Mouse (Mus musculus): ENCODE data around the gene Ttll11. TPM values are rescaled to one million over a fixed set of nuclear protein-coding genes. Genes with fewer than 3 reads are reported as not detected.

The Ttll11 gene
- polyA plus RNA-seq, 1 experiment from 2014 or later: 1.5 TPM

GRCm38 (mm10) chr2:35998416-35998815 is 18.7 kb upstream of the Ttll11 start:
- no peak overlapping the region for H3K4me2 ChIP-seq
- 80% methylated on average over 5 of the region's 5 CpGs for WGBS
- H3K36me3 ChIP-seq: no peaks in the 10 kb centered on the region
- H3K9ac ChIP-seq: no peak overlapping the region
- ATAC-seq (ENCODE audit: insufficient number of reproducible peaks, low FRiP score): no peak
- no peaks in the 10 kb centered on the region for H3K9me3 ChIP-seq (replicated peaks)
- H3K27me3 ChIP-seq (replicated peaks): peaks cover 20% of the 10 kb centered on the region
- no peak overlapping the region for H3K27ac ChIP-seq (ENCODE audit: poor library complexity, severe bottlenecking)
- H3K4me1 ChIP-seq (replicated peaks): peaks cover 11% of the 10 kb centered on the region
- H3K4me3 ChIP-seq: no peak overlapping the region

DNA sequence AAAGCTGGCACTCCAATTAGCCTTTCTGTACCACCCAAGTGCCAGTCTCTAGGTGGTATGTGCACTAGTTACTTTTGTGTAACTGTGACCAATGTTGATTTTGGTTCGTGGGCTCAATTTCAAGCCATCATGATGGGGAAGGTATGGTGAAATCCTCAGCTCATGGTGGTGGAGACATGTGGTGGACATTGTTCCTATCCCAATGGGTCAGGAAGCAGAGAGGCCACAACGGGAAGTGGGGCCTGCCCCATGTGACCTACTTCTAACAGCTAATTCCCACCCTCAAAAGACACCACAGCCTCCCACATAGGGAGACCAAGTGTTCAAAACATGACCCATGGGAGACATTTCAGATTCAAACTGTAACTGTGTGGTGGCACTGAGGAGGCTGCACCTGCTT is 17.0 kb upstream of the Ttll11 start:
- Histone ChIP-seq H3K9ac (no peak overlapping the region), H3K4me2 (no peak overlapping the region), H3K36me3 (no peaks in the 10 kb centered on the region), H3K27me3 (replicated peaks) (peaks cover 7% of the 10 kb centered on the region), H3K27ac (ENCODE audit: poor library complexity, severe bottlenecking) (no peak overlapping the region), H3K4me1 (replicated peaks) (peaks cover 11% of the 10 kb centered on the region), H3K9me3 (replicated peaks) (no peaks in the 10 kb centered on the region), H3K4me3 (no peak overlapping the region)
- 68% methylated on average over 2 of the region's 2 CpGs for WGBS
- ATAC-seq (ENCODE audit: insufficient number of reproducible peaks, low FRiP score): no peak

DNA sequence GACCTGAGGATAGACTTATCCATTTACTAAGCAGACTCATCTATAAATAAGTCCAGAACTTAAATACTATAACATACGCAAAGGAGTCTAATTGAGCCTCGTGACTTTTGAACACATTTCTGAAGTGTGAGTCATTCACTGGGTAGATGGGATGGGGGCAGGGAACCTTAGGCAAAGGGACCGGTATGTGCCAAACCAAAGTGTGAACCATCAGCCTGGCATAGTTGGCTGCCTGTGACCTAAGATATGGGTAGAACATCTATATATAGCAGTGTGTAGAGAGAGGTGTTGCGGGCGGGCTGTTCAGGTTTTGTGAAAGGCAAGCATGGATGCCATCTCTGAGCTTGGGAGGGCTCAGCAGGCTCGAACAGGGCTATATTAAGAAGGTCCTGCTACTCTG is 14.6 kb upstream of the Ttll11 start:
- no peak overlapping the region for H3K4me3 ChIP-seq
- H3K9me3 ChIP-seq (replicated peaks): no peaks in the 10 kb centered on the region
- no peak overlapping the region for H3K4me2 ChIP-seq
- H3K36me3 ChIP-seq: no peaks in the 10 kb centered on the region
- H3K27me3 ChIP-seq (replicated peaks): peaks cover 4% of the 10 kb centered on the region; the same call in 1 of the 2 replicates
- no peak overlapping the region for H3K9ac ChIP-seq
- ATAC-seq (ENCODE audit: insufficient number of reproducible peaks, low FRiP score): peak; percentile 63; the same call in 1 of the 2 replicates
- peaks cover 11% of the 10 kb centered on the region for H3K4me1 ChIP-seq (replicated peaks)
- H3K27ac ChIP-seq (ENCODE audit: poor library complexity, severe bottlenecking): no peak overlapping the region
- WGBS: 44% methylated on average over 6 of the region's 6 CpGs

DNA sequence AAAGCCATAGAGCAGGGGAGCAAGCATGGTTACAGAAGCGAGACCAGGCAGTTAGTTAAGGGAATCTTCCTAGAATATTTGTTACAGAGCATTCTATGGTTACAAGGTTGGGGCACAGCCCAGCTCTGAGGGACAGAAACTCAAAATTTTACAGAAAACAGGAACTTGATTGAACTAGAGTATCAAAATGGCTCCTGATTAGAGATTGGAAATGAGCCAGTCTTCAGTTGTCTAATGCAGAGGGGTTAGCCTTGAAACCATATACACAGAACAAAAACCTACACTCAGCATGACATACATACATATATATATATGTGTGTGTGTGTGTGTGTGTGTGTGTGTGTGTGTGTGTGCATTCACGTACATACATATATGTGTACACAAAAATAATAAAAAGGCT is 13.8 kb upstream of the Ttll11 start:
- Histone ChIP-seq H3K4me1 (replicated peaks) (peaks cover 11% of the 10 kb centered on the region), H3K27me3 (replicated peaks) (peaks cover 6% of the 10 kb centered on the region), H3K36me3 (no peaks in the 10 kb centered on the region), H3K9ac (no peak overlapping the region), H3K27ac (ENCODE audit: poor library complexity, severe bottlenecking) (no peak overlapping the region), H3K9me3 (replicated peaks) (no peaks in the 10 kb centered on the region), H3K4me2 (no peak overlapping the region), H3K4me3 (no peak overlapping the region)
- 65% methylated on average over 2 of the region's 2 CpGs for WGBS
- ATAC-seq (ENCODE audit: insufficient number of reproducible peaks, low FRiP score): no peak

DNA sequence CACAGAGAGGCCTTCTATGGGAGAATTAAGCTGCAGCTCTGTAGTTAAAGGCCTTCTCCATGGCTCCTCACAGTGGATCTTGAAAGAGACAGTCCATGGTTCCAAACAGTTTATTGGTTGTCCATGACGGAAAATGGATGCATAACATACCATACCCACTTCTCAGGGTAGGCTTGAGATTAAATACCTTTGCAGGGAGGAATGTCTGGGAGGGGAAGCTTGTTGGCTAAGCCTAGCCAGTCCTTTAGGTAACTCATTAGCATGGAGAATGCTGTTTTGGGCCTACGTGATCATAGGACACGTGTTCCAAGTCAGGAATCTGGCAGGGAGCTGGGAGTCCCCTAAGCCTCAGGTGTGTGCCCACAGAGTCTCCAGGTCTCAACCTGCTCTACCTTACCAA is 12.5 kb upstream of the Ttll11 start:
- H3K9me3 ChIP-seq (replicated peaks): no peaks in the 10 kb centered on the region
- H3K27ac ChIP-seq (ENCODE audit: poor library complexity, severe bottlenecking): no peak overlapping the region
- peaks cover 11% of the 10 kb centered on the region for H3K4me1 ChIP-seq (replicated peaks)
- WGBS: 75% methylated on average over 3 of the region's 3 CpGs
- ATAC-seq (ENCODE audit: insufficient number of reproducible peaks, low FRiP score): no peak
- H3K9ac ChIP-seq: no peak overlapping the region
- H3K27me3 ChIP-seq (replicated peaks): peaks cover 18% of the 10 kb centered on the region
- no peak overlapping the region for H3K4me2 ChIP-seq
- H3K36me3 ChIP-seq: no peaks in the 10 kb centered on the region
- no peak overlapping the region for H3K4me3 ChIP-seq

DNA sequence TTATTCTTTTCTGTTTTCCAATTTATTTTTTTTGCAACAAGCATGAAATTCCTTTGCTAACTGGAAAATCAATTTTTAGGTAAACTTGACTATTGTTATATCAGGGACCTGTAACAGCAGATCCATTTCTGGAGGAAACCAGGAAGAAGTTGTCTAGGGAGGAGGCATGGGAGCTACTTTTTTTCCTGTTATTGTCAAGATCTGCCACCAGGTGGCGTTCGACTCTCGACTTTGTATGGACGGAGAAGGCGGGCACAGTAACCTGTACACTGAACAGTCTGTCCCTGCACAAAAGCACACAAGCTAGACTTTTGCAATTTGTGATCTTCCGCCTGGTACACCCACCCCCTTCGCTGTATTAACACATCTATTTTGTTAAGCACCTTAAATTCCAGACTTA is 4.2 kb upstream of the Ttll11 start:
- 5% methylated on average over 7 of the region's 7 CpGs for WGBS
- no peak overlapping the region for H3K9ac ChIP-seq
- no peaks in the 10 kb centered on the region for H3K9me3 ChIP-seq (replicated peaks)
- H3K27me3 ChIP-seq (replicated peaks): peaks cover 67% of the 10 kb centered on the region
- H3K27ac ChIP-seq (ENCODE audit: poor library complexity, severe bottlenecking): no peak overlapping the region
- ATAC-seq (ENCODE audit: insufficient number of reproducible peaks, low FRiP score): no peak
- no peak overlapping the region for H3K4me3 ChIP-seq
- H3K4me1 ChIP-seq (replicated peaks): no peaks in the 10 kb centered on the region
- H3K4me2 ChIP-seq: no peak overlapping the region
- H3K36me3 ChIP-seq: no peaks in the 10 kb centered on the region

GRCm38 (mm10) chr2:35981872-35982271 is 2.2 kb upstream of the Ttll11 start:
- Histone ChIP-seq H3K36me3 (no peaks in the 10 kb centered on the region), H3K4me3 (no peak overlapping the region), H3K4me2 (no peak overlapping the region), H3K9ac (no peak overlapping the region), H3K27ac (ENCODE audit: poor library complexity, severe bottlenecking) (no peak overlapping the region), H3K9me3 (replicated peaks) (no peaks in the 10 kb centered on the region), H3K4me1 (replicated peaks) (peaks cover 14% of the 10 kb centered on the region; the same call in 1 of the 2 replicates), H3K27me3 (replicated peaks) (peaks cover 50% of the 10 kb centered on the region)
- 66% methylated on average over 3 of the region's 3 CpGs for WGBS
- ATAC-seq (ENCODE audit: insufficient number of reproducible peaks, low FRiP score): no peak

DNA sequence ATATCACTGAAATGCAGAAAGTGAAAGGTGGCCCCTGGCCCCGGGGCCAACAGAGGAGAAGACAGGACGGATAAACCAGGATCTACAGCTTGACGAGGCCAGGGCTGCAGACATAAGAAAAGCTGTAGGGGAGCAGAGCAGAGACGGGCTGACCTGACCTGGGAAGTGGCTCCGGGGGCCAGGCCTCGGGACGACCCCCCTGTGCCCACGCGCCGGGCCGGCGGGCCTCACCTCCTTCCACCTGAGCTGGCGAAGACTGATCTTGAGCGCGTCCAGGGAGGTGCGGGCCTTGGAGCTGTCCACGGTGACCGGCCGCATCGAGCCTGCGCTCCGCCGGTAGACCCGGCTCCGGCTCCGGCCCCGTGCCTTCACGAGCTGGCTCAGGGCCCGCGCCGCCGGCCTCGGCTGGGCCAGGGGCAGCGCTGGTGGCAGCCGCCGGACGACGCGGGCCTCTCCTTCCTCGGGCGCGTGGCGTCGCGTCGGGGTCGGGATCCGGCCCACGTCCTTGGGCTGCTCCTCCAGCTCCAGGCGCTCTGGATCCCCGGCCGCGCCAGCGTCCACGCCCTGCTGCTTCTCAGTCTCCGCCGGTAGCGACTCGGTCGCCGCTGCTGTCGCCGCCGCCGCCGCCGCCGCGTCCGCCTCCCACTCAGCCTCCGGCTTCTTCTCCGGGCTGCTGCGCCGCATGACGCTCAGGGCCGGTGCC is 621 bp downstream of the Ttll11 start:
- under 1% methylated on average over 59 of the region's 76 CpGs for WGBS
- peak overlapping the region; percentile 88 for H3K9ac ChIP-seq
- ATAC-seq (ENCODE audit: insufficient number of reproducible peaks, low FRiP score): peak; percentile 73

GRCm38 (mm10) chr2:35978276-35978933 is 1.3 kb downstream of the Ttll11 start:
- 27% methylated on average over 15 of the region's 15 CpGs for WGBS
- Histone ChIP-seq H3K9ac (peak overlapping the region; percentile 88), H3K27ac (ENCODE audit: poor library complexity, severe bottlenecking) (no peak overlapping the region), H3K4me2 (peak overlapping the region; percentile 93), H3K4me1 (replicated peaks) (peaks cover 14% of the 10 kb centered on the region; the same call in 1 of the 2 replicates), H3K9me3 (replicated peaks) (no peaks in the 10 kb centered on the region), H3K4me3 (peak overlapping the region; percentile 90), H3K27me3 (replicated peaks) (peaks cover 24% of the 10 kb centered on the region), H3K36me3 (no peaks in the 10 kb centered on the region)
- no peak for ATAC-seq (ENCODE audit: insufficient number of reproducible peaks, low FRiP score)

More for the DNA sequence above, 621 bp downstream of the Ttll11 start:
- no peaks in the 10 kb centered on the region for H3K9me3 ChIP-seq (replicated peaks)
- peaks cover 25% of the 10 kb centered on the region for H3K27me3 ChIP-seq (replicated peaks)
- no peaks in the 10 kb centered on the region for H3K36me3 ChIP-seq
- H3K4me2 ChIP-seq: peak overlapping the region; percentile 93
- H3K4me1 ChIP-seq (replicated peaks): peaks cover 14% of the 10 kb centered on the region; the same call in 1 of the 2 replicates
- peak overlapping the region; percentile 23; the same call in 1 of the 2 replicates for H3K27ac ChIP-seq (ENCODE audit: poor library complexity, severe bottlenecking)
- peak overlapping the region; percentile 90 for H3K4me3 ChIP-seq

DNA sequence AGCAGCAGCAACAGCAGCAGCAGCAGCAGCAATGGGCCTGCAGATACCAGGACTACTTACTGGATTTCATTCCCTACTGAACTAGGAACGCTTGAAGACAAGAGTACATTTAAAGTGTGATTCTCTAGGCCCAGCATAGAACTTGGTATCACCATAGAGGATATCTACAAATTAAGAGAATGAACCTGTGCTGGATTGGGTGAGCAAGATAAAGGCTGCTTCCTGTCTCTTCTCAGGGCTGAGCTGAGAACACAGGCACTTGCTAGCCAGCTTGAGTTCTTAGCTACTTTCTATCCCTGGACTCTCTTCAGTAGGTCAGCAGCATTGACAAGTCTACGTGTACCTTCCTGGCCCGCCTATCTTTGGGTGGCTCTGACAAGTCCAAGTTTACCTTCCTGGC is 2.0 kb downstream of the Ttll11 start:
- peaks cover 18% of the 10 kb centered on the region for H3K27me3 ChIP-seq (replicated peaks)
- H3K4me1 ChIP-seq (replicated peaks): peaks cover 14% of the 10 kb centered on the region; the same call in 1 of the 2 replicates
- H3K36me3 ChIP-seq: no peaks in the 10 kb centered on the region
- no peak overlapping the region for H3K9ac ChIP-seq
- H3K27ac ChIP-seq (ENCODE audit: poor library complexity, severe bottlenecking): no peak overlapping the region
- H3K9me3 ChIP-seq (replicated peaks): no peaks in the 10 kb centered on the region
- peak overlapping the region; percentile 93; the same call in 1 of the 2 replicates for H3K4me2 ChIP-seq
- 78% methylated on average over 3 of the region's 3 CpGs for WGBS
- no peak for ATAC-seq (ENCODE audit: insufficient number of reproducible peaks, low FRiP score)
- no peak overlapping the region for H3K4me3 ChIP-seq

GRCm38 (mm10) chr2:35972259-35973001 is 7.3 kb downstream of the Ttll11 start:
- no peak for ATAC-seq (ENCODE audit: insufficient number of reproducible peaks, low FRiP score)
- 59% methylated on average over 6 of the region's 6 CpGs for WGBS
- H3K4me2 ChIP-seq: no peak overlapping the region

More at GRCm38 (mm10) chr2:35972259-35973001, 7.3 kb downstream of the Ttll11 start:
- H3K9me3 ChIP-seq (replicated peaks): no peaks in the 10 kb centered on the region
- H3K36me3 ChIP-seq: no peaks in the 10 kb centered on the region
- H3K9ac ChIP-seq: no peak overlapping the region
- no peaks in the 10 kb centered on the region; the same call in 1 of the 2 replicates for H3K27me3 ChIP-seq (replicated peaks)
- no peak overlapping the region for H3K27ac ChIP-seq (ENCODE audit: poor library complexity, severe bottlenecking)
- no peak overlapping the region for H3K4me3 ChIP-seq
- H3K4me1 ChIP-seq (replicated peaks): 0 out of 2 replicates have a peak, but pooled peaks cover under 1% of the 10 kb centered on the region
